Mouse (Mus musculus) thymus, postnatal 10 days (tissue): ENCODE data around the gene Pbld2.

Experiments used
- DNase-seq, 2 experiments: peaks; one replicate each; pipeline ENCODE4 v3.0.0; 2021; ENCODE audit warnings: low spot score in 2 of 2

Pbld2 gene

DNA sequence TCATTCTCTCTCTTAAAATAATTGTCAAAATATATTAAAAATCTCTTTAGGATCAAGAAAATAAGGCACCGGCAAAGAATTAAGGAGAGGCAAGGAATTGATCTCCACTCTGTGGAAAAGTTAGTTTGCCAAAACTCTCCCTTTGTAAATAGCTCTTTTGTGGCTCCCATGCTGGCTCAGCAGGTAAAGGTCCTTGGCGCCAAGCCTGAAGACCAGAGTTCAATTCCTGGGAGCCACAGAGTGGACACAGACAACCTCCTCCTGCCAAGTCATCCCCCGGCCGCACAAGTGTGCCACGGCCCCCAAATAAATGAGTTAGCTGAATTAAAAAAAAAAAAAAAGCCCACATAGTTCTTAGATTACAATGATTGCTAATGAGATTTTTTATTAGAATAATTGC is 38.6 kb downstream of the Pbld2 start:
- DNase-seq: no peak

DNA sequence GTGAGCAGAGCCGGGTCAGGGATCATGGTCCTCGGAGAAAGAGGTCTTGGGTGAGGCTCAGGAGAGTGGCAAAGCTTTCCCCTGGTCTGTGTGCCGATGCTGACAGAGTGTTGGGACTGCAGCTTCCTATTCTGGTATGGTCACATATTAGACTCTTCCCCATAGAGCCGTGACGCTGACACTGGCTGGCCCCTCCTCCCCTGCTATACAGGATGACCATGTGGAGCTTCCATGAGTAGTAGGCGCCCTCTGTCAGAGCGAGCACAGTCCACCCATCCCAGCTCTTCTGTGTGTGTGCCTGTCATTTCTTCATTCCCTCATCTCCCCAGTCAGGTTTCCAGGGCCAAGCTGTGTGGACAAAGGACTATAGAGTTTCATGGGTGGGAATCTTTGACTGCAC is 39.2 kb downstream of the Pbld2 start:
- no peak for DNase-seq

DNA sequence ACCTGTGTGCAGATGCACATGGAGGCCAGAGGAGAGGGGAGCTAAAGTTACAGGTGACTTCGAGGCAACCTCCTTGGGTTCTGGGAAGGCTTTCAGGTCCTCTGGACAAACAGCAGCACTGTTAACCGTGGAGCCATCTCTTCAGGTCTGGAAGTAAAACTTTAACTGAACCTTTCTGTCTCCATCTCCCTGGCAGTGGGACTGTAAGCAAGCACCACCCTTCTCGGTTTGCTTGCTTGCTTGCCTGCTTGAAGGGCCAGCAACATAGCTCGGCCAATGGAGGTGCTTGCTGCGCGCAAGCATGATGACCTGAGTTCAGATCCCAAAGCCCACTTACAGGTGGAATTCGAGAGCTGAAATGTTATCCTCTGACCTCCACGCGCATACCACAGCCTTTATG is 40.4 kb downstream of the Pbld2 start:
- DNase-seq: no peak

DNA sequence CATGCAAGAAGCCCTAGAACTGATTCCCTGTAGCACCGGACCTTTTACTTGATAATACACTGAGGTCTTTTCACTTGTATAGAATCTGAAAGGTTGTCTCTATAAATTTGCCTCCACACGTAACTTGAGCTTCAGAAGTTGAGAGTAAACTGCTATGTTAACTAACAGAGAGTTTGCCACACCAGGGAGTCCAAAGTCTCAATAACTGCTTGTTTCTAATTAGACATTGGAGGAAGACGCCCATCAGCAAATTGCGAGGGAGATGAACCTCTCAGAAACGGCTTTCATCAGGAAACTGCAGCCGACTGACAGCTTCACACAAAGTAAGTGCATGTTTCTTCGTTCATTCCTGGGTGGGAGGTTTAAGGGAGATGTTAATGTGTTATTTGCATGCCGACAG is 41.4 kb downstream of the Pbld2 start:
- DNase-seq: no peak

DNA sequence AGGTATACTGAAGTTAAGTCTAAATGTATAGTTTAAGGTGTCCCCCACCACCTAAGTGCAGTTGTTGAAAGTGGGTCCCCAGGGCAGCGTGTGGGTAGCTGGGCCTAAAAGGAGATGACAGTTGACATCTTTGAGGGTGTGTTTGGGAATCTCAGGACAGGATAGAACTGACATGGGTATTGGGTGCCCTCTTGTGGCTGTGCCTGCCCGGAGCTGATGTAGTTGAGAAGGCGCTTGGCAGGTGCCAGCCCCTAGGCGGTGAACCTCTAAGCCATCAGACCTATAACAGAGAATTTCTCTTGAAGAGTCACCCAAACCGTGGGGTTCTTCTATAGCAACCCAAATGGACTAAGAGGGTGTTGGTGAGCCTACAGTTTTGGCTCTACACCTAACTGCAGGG is 41.9 kb downstream of the Pbld2 start:
- peak; percentile 46 to 73 for DNase-seq

DNA sequence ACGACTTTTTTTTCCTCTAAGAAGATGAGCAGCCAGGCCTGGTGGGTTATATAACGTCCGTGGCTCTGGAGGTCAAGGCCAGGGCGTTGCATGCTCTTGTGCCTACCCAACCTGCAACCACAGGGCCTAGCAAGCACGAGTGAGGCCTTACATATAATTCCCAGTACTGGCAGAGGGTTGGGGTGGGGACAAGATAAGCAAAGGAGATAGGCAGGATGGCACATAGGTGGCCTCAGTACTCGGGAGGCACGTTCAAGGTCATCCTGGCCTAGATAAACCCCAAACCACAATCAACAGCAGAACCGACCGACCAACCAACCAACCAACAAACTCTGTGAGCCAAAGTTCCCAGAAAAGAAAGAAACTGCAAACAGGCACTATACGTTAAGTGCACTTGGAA is 62.2 kb downstream of the Pbld2 start:
- no peak for DNase-seq

DNA sequence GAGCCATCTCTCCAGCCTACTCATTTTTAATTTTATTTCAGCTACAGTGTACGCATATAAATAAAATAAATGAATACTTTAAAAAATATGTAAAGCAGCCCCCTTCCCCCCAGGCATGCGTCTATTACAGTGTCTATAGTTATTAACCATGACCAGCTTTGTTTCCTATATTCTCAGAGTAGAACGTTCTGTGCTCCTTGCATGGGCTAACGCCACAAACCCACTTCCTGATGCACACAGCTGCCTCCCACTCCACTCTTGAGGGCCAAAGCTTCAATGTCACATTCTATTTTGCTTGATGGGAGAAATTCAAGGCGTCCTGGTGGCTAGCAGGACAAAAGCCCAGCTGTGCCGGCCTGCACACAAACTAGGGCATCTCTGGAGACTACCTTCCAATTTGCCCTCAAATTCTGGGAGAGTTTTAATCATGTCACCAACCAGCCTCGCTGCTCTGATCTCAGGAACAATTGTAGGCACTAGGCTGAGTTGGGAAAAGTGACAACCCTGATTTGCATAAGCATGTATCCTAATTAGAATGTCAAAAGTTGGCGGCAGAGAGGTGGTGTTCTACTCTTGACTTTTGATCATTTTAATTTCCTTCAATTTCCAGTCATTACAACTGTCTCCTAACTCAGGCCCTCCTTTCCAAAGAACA is 65.1 kb downstream of the Pbld2 start:
- no peak for DNase-seq

DNA sequence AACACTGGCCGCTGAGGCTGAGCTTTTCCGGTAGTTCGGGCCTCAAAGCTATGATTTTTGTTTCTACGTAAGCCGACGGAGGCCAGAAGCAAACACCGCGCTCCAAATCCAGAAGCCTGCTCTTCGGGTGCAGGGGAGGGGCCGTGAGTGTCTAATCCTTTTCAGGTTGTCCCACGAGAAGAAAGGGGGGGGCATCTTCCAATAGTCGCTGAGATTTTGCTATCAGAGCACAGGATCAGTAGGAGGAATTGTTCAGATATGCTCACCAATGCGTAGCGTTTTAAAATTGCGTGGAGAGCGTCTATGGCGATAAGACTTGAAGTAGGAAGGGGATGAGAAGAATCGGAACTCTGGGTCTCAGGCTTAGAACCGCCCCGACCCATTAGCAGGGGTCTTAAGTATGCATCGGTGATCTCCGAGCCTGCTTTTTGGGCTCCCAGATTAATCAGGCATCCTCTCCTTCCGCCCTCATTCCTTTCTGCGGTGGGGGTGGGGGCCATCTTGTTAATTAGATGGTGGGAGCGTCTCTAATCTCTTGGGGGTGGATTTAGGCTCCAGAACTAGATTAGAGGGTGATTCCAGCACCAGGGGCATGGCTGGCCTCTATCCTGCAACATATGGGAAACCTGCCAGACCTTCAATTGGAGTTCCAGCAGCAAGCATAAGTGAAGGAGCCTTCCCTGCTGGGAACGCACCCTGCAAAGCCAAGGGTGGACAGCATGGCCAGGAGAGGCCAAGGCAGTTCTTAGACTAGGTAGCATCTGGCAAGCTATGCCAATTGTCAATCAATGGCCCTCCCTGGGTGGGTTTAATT is 65.8 kb downstream of the Pbld2 start:
- DNase-seq: no peak

DNA sequence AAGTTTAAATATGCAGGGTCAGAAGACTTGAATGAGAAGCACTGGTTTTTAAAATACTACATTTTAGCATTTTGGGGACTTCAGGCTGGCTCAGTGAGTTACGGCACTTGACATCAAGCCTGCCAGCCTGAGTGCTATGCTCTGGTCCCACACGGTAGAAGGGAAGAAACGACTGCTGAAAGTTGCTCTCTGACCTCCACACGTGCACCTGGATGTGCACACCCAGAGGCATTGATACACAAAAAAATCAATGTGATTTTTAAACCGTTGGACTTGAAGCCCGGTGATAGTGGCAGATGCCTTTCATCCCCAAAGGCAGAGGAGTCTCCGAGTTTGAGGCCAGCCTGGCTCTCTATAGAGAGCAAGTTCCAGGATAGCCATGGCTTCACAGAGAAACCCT is 67.8 kb downstream of the Pbld2 start:
- DNase-seq: no peak

DNA sequence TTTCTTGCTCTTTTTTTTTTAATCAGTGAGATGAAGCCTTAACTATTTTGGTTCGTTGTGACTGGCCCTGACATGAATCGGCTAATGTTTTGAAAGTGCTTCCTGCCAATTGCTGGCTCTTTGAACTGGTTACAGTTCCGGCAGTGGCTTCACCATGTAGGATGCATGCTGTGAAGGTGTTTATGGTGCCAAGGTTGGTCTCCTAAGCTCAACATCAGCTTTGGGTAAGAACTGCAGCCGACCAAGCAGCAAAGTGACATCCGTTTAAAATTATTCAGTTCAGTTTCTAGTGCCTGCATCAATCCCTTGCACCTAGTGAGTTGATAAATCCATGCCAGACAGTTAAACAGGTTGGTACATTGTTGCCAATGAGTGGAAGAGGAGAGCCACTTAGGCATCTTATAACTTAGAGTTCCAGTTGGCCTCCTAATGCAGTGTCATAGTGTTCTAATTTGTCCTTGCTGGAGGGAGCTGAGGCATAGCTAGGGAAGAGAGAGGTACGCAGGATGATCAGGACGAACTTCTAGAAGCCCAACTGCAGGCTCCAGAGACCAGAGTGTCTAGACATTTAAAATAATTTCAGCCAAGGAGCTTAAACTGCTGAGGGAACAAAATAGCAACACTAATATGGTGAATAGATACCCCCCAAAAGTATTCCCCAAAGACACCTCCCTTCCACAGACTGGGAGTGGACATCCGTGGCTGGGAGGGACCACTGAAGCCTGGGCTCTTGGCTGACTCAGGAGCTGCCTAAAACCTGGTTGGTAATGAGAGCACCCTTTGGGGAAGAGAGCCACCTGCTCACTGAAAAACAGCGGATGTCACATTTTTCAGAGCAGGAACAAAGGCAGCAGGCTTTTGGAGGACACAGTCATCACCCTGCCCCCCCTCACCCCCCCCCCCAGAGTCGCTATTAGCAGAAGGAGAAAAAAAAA is 68.8 kb downstream of the Pbld2 start:
- DNase-seq: no peak

DNA sequence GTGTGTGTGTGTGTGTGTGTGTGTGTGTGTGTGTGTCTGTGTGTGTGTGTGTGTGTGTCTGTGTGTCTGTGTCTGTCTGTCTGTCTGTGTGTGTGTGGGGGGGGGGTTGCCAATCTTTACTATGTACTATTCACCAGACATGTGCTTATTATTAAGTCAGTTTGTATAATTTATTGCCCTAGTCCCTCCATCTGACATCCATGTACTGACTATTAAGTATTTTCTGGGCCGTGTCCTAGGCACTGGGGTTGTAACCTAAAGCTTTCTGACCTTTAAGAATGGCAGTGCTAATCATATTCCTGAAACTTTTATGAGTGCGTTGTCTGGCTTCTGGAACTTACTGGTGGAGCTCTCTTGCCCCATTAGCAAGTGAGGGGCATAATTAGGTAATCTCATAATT is 72.6 kb downstream of the Pbld2 start:
- DNase-seq: no peak

DNA sequence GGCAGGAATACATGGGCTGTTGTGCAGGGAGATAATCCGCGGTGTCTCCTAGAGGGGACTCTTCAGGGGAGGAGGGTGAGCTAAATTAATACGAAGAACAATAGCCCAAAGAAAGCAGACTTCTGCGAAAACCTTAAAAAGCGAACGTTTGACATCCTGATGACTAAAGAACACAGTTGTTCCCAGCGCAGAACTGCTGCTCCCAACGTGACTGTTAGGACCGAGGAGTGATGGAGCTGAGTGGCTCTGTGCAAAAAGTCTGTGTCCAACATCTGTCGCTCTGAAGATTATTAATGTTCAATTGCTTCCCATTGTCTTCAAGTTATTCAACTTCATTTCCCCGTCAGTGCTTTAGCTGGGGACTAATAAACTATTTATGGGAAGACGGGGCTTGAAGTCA is 74.1 kb downstream of the Pbld2 start:
- DNase-seq: no peak

DNA sequence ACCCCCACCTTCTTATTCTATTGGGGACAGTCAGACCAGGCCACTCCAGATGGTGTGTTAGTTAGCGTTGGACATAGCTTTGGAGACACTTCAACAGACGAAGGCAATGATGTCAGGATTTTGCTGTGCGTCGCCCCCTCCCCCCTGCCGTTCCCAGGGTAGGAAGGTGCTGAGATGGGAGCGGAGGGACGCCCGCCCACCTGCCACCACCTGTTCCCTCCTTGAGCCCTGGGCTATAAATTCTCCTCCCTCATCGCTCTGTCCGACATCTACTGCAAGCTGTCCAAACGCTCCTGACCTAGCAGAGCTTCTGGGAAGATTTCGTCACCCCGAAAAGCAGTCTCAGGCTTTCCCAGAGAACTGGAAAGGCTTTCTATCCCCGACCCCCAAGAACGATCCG is 75.4 kb downstream of the Pbld2 start, which contains the start of gene Atoh7:
Gene Atoh7, plus strand, starts transcription at position 131 of the 400 bp plus-strand sequence.
- no peak for DNase-seq

DNA sequence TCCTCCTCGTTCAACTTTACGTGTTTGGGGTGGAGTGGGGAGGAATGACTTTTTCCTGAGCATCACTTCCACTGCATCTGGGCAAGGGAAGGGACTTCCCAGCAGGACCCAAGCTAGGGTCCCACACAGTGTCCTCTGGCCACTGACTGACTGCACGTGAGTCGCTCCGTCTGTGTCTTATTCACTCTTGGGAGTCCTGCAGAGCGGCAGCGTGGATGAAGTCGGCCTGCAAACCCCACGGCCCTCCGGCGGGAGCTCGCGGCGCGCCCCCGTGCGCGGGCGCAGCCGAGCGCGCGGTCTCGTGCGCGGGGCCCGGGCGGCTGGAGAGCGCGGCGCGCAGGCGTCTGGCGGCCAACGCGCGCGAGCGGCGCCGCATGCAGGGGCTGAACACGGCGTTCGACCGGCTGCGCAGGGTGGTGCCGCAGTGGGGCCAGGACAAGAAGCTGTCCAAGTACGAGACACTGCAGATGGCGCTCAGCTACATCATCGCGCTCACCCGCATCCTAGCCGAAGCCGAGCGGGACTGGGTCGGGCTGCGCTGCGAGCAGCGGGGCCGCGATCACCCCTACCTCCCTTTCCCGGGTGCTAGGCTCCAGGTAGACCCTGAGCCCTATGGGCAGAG is 75.9 kb downstream of the Pbld2 start:
- peak in 1 of 2 experiments; percentile 13 for DNase-seq

DNA sequence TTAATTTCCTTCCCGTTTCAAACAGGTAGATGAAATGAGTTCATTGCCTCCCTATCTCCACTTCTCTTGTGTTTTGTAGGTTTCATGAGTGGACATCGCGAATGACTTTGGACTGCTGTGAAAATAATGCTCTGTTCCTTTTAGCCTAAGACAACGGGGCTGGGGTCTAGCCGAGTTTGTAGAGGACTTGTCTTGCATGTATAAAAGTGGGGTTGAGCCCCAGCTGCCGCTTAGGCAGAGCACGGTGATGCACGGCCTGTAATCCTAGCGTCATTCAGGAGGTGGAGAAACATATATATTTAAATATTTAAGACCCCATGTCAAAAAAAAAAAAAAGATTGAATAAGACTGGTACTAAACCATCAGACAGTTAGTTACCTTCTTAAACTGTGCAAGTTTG is 76.5 kb downstream of the Pbld2 start:
- no peak for DNase-seq
